Mouse (Mus musculus): ENCODE measurements at regions not wholly inside any gene's neighbourhood (a gene's known extent, or its start where the extent isn't known, plus 50 kb on each side); places are given as distances from the start of the nearest gene placed in this dataset.

DNA sequence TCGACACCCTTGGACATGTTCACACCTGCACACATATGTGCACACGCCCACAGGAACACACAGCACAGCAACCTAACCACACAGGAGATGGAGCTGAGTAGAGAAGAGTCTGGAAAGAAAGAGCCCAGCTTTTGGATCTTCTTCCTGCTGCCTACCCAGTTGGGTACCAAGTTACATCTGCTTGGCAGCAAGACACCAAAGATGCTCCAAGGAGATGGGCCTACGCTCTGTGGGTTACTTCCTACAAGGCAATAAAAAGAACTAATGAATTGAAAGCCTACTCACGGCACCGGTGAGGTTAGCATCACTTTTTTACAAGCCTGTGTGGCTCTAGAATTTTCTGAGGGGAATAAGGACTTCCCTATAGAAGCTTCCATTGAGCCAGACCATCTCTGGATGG lies 224.4 kb upstream of the Sdk2 start:
- Histone ChIP-seq H3K36me3 (ENCODE audit: control insufficient read depth, insufficient read depth, low read length, poor library complexity, severe bottlenecking) (no peaks in the 10 kb centered on the region), H3K4me1 (ENCODE audit: control insufficient read depth in 2 of 2, insufficient read depth in 2 of 2, low read length in 2 of 2, poor library complexity in 1 of 2) (no peaks in the 10 kb centered on the region), H3K9ac (ENCODE audit: insufficient read depth, low read depth, low read length, poor library complexity, severe bottlenecking) (no peak overlapping the region), H3K27ac (ENCODE audit: insufficient read depth, low read depth, low read length, poor library complexity, severe bottlenecking) (no peak overlapping the region), H3K9me3 (ENCODE audit: control insufficient read depth, insufficient read depth, low read depth, low read length) (no peaks in the 10 kb centered on the region), H3K4me3 (ENCODE audit: insufficient read depth in 1 of 2, low read depth in 1 of 2, low read length in 2 of 2, poor library complexity in 1 of 2, severe bottlenecking in 1 of 2) (no peak overlapping the region)
- no peak for TF ChIP-seq ZNF384 (IDR thresholded peaks at IDR 0.05; ENCODE audit: low read depth, low read length)
- no peak for TF ChIP-seq HCFC1 (IDR thresholded peaks at IDR 0.05; ENCODE audit: borderline replicate concordance, insufficient read depth, low read length)
- no peak for TF ChIP-seq CHD2 (IDR thresholded peaks at IDR 0.05; ENCODE audit: low read depth, low read length)
- TF ChIP-seq MAFK (IDR thresholded peaks at IDR 0.05; ENCODE audit: insufficient read depth, low read depth, low read length) = no peak
- TF ChIP-seq ZC3H11A (IDR thresholded peaks at IDR 0.05; ENCODE audit: borderline replicate concordance, low read depth, low read length) = no peak
- in situ Hi-C loops (cut with MboI; ENCODE audit: low sequenced_read_pairs in 2 of 2, unreplicated experiment in 2 of 2) = no loop called here
- DNase-seq (ENCODE audit: low read depth, low spot score) = no peak

DNA sequence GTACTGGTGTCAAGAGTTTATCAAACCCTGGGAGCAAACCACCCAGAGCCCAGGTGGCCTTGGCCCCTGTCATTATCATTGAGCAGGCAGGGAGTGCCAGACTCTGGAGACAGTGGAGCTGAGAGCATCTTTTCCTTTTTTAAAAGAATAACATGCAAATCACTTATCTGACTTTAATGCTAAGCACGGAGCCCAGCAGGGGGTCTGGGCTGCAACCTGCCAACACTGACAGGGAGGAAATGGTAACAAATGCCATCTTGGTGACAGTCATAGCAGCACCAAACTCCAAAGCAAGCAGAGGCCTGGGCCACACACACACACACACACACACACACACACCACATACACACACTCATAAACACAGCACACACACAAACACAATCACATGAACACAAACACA lies 223.1 kb upstream of the Sdk2 start:
- DNase-seq (ENCODE audit: low read depth, low spot score) = no peak

DNA sequence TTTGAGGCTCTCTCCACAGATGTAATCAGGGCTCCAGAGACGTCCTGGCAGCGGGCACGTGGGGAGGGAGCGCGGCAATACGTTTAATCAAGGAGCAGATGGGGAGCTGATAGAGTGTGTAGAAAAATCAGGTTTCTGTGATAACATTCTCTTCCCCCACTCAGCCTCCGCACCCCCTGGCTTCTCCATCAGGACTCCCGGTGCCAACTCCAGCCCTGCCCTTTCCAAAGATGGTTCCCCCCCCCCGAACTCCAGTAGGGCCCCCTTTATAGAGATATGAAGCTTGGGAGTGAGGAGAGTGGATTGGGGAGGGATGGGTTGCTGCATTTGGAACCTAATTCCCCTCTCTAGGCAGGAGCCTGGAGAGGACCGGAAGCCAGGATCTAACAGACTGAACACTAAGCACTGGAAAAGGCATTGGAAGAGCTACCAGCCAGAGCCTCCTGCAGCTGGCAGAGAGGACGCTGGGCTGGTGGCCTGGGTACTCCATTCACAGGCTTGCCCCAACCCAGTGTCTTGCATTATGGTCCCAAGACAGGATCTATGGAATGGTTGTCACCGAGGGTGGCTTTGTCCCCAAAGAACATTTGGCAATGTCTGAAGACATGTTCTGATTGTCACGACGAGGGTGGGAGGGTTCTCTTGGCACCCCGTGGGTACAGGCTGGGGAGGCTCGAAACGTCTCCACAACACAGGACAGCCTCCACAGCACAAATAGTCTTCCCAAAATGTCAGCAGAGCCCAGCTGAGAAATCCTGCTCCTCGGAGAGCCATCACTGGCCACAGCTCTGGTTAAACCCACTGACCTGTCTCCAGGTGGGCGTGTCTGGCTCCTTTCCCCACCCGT lies 218.2 kb upstream of the Sdk2 start:
- H3K9ac ChIP-seq (ENCODE audit: insufficient read depth, low read depth, low read length, poor library complexity, severe bottlenecking) = no peak overlapping the region
- H3K27ac ChIP-seq (ENCODE audit: insufficient read depth, low read depth, low read length, poor library complexity, severe bottlenecking) = no peak overlapping the region
- H3K4me3 ChIP-seq (ENCODE audit: insufficient read depth in 1 of 2, low read depth in 1 of 2, low read length in 2 of 2, poor library complexity in 1 of 2, severe bottlenecking in 1 of 2) = no peak overlapping the region
- peaks cover 0 to 7% of the 10 kb centered on the region in 2 experiments; a peak in 1 of 4 replicates for H3K4me1 ChIP-seq (ENCODE audit: control insufficient read depth in 2 of 2, insufficient read depth in 2 of 2, low read length in 2 of 2, poor library complexity in 1 of 2)
- in situ Hi-C loops (cut with MboI; ENCODE audit: low sequenced_read_pairs in 2 of 2, unreplicated experiment in 2 of 2) = no loop called here
- TF ChIP-seq CHD2 (IDR thresholded peaks at IDR 0.05; ENCODE audit: low read depth, low read length) = no peak
- no peak for TF ChIP-seq MAFK (IDR thresholded peaks at IDR 0.05; ENCODE audit: insufficient read depth, low read depth, low read length)
- no peak for TF ChIP-seq HCFC1 (IDR thresholded peaks at IDR 0.05; ENCODE audit: borderline replicate concordance, insufficient read depth, low read length)
- TF ChIP-seq ZNF384 (IDR thresholded peaks at IDR 0.05; ENCODE audit: low read depth, low read length) = no peak
- no peak for TF ChIP-seq ZC3H11A (IDR thresholded peaks at IDR 0.05; ENCODE audit: borderline replicate concordance, low read depth, low read length)
- no peak for DNase-seq (ENCODE audit: low read depth, low spot score)
- no peaks in the 10 kb centered on the region for H3K36me3 ChIP-seq (ENCODE audit: control insufficient read depth, insufficient read depth, low read length, poor library complexity, severe bottlenecking)
- no peaks in the 10 kb centered on the region for H3K9me3 ChIP-seq (ENCODE audit: control insufficient read depth, insufficient read depth, low read depth, low read length)

More for the DNA sequence above, 223.1 kb upstream of the Sdk2 start:
- no peaks in the 10 kb centered on the region for H3K4me1 ChIP-seq (ENCODE audit: control insufficient read depth in 2 of 2, insufficient read depth in 2 of 2, low read length in 2 of 2, poor library complexity in 1 of 2)
- in situ Hi-C loops (cut with MboI; ENCODE audit: low sequenced_read_pairs in 2 of 2, unreplicated experiment in 2 of 2) = no loop called here
- H3K9ac ChIP-seq (ENCODE audit: insufficient read depth, low read depth, low read length, poor library complexity, severe bottlenecking) = no peak overlapping the region
- no peak overlapping the region for H3K4me3 ChIP-seq (ENCODE audit: insufficient read depth in 1 of 2, low read depth in 1 of 2, low read length in 2 of 2, poor library complexity in 1 of 2, severe bottlenecking in 1 of 2)
- no peaks in the 10 kb centered on the region for H3K36me3 ChIP-seq (ENCODE audit: control insufficient read depth, insufficient read depth, low read length, poor library complexity, severe bottlenecking)
- H3K9me3 ChIP-seq (ENCODE audit: control insufficient read depth, insufficient read depth, low read depth, low read length) = no peaks in the 10 kb centered on the region
- no peak overlapping the region for H3K27ac ChIP-seq (ENCODE audit: insufficient read depth, low read depth, low read length, poor library complexity, severe bottlenecking)
- TF ChIP-seq CHD2 (IDR thresholded peaks at IDR 0.05; ENCODE audit: low read depth, low read length) (no peak), ZNF384 (IDR thresholded peaks at IDR 0.05; ENCODE audit: low read depth, low read length) (no peak)

DNA sequence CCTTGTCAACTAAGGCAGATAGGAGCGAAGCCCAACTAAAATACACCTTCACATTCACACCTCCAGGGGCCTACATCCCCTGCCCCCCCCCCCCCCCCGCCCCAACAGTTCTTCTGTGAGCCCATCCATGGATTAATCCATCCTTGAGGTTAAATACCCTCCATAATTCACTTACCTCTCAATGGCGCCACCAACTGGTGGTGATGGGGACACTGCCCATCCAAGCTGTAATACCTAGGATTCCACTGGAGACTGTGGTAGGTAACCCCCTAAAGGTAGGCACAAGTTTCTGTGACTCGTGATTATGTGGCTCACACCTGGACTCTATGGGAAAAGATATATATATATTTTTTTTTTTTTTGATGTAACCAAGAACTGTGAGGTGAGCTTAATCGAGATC lies 216.4 kb upstream of the Sdk2 start:
- peaks cover 0 to 7% of the 10 kb centered on the region in 2 experiments; a peak in 1 of 4 replicates for H3K4me1 ChIP-seq (ENCODE audit: control insufficient read depth in 2 of 2, insufficient read depth in 2 of 2, low read length in 2 of 2, poor library complexity in 1 of 2)
- H3K4me3 ChIP-seq (ENCODE audit: insufficient read depth in 1 of 2, low read depth in 1 of 2, low read length in 2 of 2, poor library complexity in 1 of 2, severe bottlenecking in 1 of 2) = no peak overlapping the region
- no peak for DNase-seq (ENCODE audit: low read depth, low spot score)
- no peaks in the 10 kb centered on the region for H3K36me3 ChIP-seq (ENCODE audit: control insufficient read depth, insufficient read depth, low read length, poor library complexity, severe bottlenecking)
- no peaks in the 10 kb centered on the region for H3K9me3 ChIP-seq (ENCODE audit: control insufficient read depth, insufficient read depth, low read depth, low read length)
- H3K27ac ChIP-seq (ENCODE audit: insufficient read depth, low read depth, low read length, poor library complexity, severe bottlenecking) = no peak overlapping the region
- peak; percentile 24 for TF ChIP-seq ZC3H11A (IDR thresholded peaks at IDR 0.05; ENCODE audit: borderline replicate concordance, low read depth, low read length)
- TF ChIP-seq CHD2 (IDR thresholded peaks at IDR 0.05; ENCODE audit: low read depth, low read length) = no peak
- no peak overlapping the region for H3K9ac ChIP-seq (ENCODE audit: insufficient read depth, low read depth, low read length, poor library complexity, severe bottlenecking)
- in situ Hi-C loops (cut with MboI; ENCODE audit: low sequenced_read_pairs in 2 of 2, unreplicated experiment in 2 of 2) = no loop called here

DNA sequence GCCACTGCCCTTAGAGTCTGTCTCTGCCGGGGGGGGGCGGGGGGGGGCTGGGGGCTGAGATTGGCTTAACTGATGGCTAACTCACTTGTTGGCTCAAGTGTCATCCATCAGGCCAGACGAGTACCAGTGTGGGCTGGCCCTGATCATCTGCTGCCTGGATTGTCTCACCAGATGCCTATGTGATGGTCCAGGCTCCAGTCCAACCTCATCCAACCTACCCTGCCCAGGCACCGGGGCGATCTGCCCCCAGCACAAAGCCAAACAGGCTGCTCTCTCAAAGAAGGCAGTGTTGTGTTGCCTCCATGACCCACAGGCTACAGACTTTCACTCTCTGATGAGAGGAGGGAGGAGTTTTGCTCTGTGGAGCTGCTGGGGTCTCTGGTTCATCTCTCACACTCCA lies 215.7 kb upstream of the Sdk2 start:
- DNase-seq (ENCODE audit: low read depth, low spot score) = no peak
- Histone ChIP-seq H3K27ac (ENCODE audit: insufficient read depth, low read depth, low read length, poor library complexity, severe bottlenecking) (no peak overlapping the region), H3K9ac (ENCODE audit: insufficient read depth, low read depth, low read length, poor library complexity, severe bottlenecking) (no peak overlapping the region), H3K9me3 (ENCODE audit: control insufficient read depth, insufficient read depth, low read depth, low read length) (no peaks in the 10 kb centered on the region), H3K4me1 (ENCODE audit: control insufficient read depth in 2 of 2, insufficient read depth in 2 of 2, low read length in 2 of 2, poor library complexity in 1 of 2) (peaks cover 0 to 7% of the 10 kb centered on the region in 2 experiments; a peak in 1 of 4 replicates), H3K4me3 (ENCODE audit: insufficient read depth in 1 of 2, low read depth in 1 of 2, low read length in 2 of 2, poor library complexity in 1 of 2, severe bottlenecking in 1 of 2) (no peak overlapping the region), H3K36me3 (ENCODE audit: control insufficient read depth, insufficient read depth, low read length, poor library complexity, severe bottlenecking) (no peaks in the 10 kb centered on the region)
- TF ChIP-seq HCFC1 (IDR thresholded peaks at IDR 0.05; ENCODE audit: borderline replicate concordance, insufficient read depth, low read length) = no peak
- no peak for TF ChIP-seq ZC3H11A (IDR thresholded peaks at IDR 0.05; ENCODE audit: borderline replicate concordance, low read depth, low read length)
- in situ Hi-C loops (cut with MboI; ENCODE audit: low sequenced_read_pairs in 2 of 2, unreplicated experiment in 2 of 2) = no loop called here

Measured in ES-E14 (cell line).